Mouse (Mus musculus) cortical plate, adult 2 months (tissue): ENCODE data around the gene Enkd1.
A peak's percentile ranks its signal among the peaks of the same experiment; 100 is the strongest.

Source experiments
- CTCF ChIP-seq: fragments of 200-500 bp; IDR thresholded peaks from 2 replicates; pipeline ENCODE4 v1.5.1; 2011; ENCODE audit warnings: mild to moderate bottlenecking, control low read depth, low read length; ENCODE audit not compliant: insufficient read depth; ENCODE audit errors: extremely low read depth
- POLR2A ChIP-seq: fragments of 200-500 bp; IDR thresholded peaks from 2 replicates; pipeline ENCODE4 v1.6.1; 2011; ENCODE audit warnings: mild to moderate bottlenecking, low read length, control low read depth; ENCODE audit not compliant: insufficient read depth; ENCODE audit errors: extremely low read depth

GRCm38 (mm10) chr8:105700966-105701824 is 6.8 kb downstream of the Enkd1 start, which contains the start of the genes Acd and Pard6a:
- TF ChIP-seq POLR2A (peak; percentile 80; the same call in 1 of the 2 replicates), CTCF (no peak)
